Mouse (Mus musculus): Measurements from ENCODE around the gene Hoxa9.

Hoxa9 gene

GRCm38 (mm10) chr6:52260654-52261575 lies 30.0 kb upstream of the Hoxa9 start, which contains the start of gene Hoxa13:
TSS of gene Hoxa13 (minus strand) at chr6:52260880.
- no peak for DNase-seq

DNA sequence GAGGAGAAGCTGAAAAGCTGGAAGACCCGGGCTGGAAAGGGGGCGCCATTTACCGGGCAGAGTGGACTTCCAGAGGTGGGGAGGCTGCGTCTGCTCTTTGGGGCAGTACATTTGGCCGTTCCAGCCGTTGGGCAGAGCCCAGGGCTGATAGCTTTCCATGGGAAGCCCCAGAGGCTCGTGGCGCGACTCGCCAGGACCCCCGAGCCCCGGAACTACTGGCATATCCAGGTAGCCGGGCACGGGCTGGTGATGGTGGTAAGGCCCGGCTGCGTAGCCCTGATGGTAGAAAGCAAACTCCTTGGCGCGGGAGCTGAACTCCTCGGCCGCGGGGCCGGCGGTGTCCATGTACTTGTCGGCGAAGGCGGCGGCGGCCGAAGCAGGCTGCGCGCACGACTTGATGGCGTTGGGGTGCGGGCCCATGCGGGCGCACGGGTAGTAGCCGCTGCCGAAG lies 28.9 kb upstream of the Hoxa9 start:
- no peak for DNase-seq

- DNase-seq = no peak
Observed at GRCm38 (mm10) chr6:52259081-52259790, 28.3 kb upstream of the Hoxa9 start.

DNA sequence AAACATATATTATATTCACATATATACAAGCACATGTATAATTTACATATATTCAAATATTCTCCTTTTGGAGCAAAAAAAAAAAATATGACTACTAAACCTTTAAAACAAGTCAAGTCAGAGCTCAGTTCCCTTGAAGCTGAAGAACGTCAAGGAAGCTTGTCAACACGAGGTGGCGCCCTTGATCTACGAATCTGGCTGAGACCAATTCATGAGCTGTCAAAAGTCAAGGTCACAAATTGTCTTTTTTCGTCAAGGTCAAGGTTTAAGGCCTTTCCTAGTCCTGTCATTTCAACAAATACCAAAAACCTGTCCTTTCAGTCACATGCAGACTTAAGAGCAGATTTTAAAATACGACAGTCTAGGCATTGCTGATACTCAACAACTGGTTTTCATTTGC lies 26.1 kb upstream of the Hoxa9 start:
- DNase-seq = peak; percentile 69 to 84

DNA sequence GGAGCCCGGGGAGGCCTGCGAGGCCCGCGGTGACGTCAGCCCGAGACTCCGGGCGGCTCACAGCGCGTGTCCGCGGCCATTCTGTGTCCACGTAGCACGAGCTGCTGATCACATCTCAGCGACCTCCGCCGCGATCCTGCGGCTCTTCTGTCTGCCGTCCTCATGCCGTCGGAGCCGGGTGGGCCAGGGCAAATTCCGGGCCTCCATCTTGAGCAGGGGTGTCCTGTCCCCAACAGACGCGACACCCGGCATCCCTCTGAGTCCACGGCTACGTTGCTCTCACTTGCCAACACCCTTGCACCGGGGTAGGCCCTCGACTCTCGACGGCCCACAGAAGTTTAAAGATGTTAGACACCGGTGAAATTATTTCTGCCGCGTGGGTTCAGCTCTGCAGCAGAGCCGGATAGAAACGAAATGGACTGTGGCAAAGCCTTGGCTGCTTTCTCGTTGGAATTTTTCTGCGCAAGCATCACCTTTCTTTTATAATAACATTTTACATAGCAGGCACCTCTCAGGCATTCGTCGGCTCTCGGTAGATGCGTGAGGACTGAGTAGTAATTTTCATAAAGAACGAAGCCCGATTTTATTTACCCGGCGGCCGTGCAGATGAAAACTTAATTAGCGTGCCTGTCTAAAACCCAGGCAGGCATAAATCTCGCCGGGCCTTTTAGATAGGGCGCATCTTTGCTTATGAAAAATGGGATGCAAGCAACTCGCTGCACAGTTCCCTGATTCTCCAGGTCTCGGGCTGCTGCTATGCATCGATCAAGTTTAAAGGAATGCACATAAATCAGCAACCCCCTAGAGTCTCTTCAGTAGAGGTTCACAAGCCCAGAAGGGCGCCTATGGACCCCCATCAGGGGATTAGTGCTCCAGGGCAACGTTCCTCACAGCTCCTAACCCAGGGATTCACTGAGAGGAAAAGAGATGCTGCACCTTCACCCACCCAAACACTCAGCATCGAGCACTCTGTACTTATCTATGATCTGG lies 22.9 kb upstream of the Hoxa9 start:
- peak in 1 of 2 experiments; percentile 30 for DNase-seq

- DNase-seq = no peak
Observed at GRCm38 (mm10) chr6:52252775-52253376, 22.0 kb upstream of the Hoxa9 start.

- peak in 1 of 2 experiments; percentile 16 for DNase-seq
Observed at GRCm38 (mm10) chr6:52252016-52252774, 21.3 kb upstream of the Hoxa9 start.

- DNase-seq = no peak
Observed at GRCm38 (mm10) chr6:52251177-52251879, 20.4 kb upstream of the Hoxa9 start.

DNA sequence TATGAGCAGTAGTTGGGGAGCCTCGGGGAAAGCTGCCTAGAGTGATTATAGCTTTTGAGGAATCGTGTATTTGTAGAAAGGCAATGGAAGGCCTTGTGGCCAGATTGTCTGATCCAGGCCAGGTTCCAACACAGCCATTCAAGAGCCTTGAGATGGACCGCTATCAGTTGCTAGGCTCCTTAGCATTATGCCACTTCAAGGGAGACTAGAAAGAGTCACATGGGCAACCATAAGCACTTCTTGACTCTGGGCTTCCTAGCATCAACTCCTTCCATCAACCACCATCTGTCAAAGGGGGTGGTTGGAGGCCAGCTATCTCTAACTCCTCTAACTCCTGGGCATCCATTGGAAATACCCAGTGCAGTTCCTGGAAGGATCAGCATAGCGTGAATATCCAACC lies 18.9 kb upstream of the Hoxa9 start:
- DNase-seq = no peak

- no peak for DNase-seq
Observed at GRCm38 (mm10) chr6:52249415-52249738, 18.5 kb upstream of the Hoxa9 start.

DNA sequence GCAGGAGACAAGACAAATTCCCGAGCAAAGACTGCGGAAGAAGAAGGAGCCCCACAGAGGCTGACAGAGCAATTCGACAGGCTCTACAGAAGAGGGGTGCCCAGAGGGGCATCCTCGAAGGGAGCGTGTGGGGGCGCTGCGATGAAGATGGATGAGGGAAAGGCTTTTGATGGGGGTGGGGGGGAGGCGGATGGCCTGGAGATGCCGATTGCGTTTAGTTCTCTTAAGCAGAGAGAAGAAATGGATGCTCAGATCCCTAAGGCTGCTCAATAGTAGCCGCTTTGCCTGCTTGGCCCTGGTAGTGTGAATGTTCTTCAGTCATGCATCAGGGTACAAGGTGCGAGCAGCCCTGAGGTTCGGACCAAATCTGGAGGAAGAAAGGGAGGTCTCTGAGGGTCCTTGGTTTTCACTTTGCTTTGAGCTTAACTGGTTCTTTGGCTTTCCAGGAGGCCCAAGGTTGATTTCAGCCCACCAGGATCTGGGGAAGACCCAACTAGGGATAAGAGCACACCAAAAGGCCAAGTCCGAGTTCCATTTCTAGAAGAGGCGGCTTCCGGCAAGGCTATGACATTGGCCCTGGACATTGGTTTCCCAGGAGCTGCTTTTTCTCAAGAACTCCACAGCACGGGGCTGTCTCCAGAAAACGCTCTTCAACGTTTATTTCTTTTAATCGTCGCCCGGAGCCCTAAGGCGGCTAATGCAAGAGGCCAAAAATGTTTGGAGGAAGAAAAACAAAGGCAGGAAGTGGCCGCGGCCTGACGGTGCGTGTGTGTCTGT lies 17.9 kb upstream of the Hoxa9 start:
- DNase-seq = peak in 1 of 2 experiments; percentile 20

DNA sequence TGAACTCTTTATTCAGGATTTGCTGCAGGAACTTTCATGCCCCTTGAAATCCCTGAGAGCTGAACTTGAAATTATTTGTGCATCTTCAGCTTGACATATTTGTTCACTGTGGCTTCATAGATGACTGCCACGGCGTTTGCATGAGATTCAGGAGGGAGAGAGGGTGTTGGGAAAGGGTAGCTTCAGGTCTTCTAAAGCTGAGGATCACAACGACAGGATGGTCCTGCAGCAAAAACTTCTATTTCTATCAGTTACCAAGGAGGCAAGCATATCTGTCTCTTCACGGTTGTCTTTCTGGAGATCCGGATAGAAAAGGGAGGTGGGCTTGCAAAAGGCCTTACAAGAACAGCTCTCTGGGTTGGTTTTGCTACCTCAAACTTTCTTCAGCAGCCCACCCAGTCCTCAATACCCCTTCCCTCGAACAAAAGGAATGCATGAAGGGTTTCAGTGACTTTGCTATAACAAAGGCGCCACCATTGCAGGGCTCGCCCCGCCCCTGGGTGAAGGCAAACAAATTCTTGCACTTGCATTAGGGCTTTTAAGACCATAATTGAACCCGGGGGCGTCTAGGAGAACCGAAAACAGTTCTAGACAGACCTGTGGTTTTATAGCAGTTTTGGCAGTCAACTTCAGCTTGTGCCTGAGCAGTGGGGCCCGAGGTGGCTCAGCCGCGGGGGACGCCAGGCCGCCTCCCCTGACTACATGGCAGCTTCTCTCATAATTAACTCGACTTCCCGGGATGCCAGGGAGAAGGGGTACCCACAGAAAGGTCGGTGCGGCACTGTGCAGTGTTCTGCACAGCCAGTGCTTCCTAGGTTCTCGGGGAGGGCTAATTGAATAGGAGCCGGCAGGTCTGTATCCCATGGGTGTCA lies 17.1 kb upstream of the Hoxa9 start:
- peak in 1 of 2 experiments; percentile 22 for DNase-seq

GRCm38 (mm10) chr6:52246916-52247315 lies 16.0 kb upstream of the Hoxa9 start:
- peak in 1 of 2 experiments; percentile 14 for DNase-seq

- peak in 1 of 2 experiments; percentile 28 for DNase-seq
Observed at GRCm38 (mm10) chr6:52246403-52246803, 15.5 kb upstream of the Hoxa9 start.

DNA sequence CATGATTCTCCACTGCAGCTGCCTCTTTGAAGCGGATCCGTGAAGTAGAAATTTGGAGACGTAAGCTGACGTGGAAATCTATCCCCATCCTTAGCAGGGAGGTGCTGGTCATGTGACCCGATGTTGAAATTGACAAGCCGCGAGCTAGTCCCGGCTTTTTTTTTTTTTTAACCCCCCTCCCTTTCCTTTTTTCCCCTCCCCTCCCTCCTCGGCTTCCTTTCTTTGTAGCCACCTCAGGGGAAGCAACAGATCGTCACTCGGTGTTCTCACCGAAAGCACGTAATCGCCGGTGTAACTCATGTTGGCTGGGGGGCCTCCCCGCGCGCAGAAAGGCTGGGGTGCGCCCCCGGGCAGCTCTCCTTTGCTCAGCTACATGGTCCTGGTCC lies 14.9 kb upstream of the Hoxa9 start, which contains the start of gene Hoxa11:
TSS of gene Hoxa11 (minus strand) at position 54 of the 386 bp plus-strand sequence.
- no peak for DNase-seq

GRCm38 (mm10) chr6:52245040-52245756 lies 14.3 kb upstream of the Hoxa9 start:
- peak in 1 of 2 experiments; percentile 29 for DNase-seq

GRCm38 (mm10) chr6:52244471-52245039 lies 13.7 kb upstream of the Hoxa9 start:
- DNase-seq = peak in 1 of 2 experiments; percentile 17

DNA sequence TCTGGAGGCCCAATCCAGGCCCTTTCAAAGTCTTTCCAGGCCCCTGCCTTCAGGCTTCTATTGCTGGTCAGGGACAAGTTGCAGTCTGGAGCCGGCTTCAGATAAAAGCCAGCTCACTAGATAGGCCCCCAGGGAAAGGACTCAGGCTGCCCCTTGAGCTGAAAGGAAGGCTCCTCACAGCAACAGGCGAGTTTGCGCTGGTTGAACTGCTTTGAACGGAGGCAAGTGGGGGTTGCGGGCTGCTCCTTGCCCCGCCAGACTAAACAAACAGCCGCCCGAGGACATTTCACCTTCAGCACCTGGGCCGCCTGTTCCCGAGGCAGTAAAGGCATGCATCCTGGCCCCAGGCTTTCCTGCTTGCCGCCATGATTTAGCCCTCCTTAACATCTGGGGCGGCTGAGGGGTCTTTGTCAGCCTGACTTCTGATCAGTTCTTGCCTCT lies 12.8 kb upstream of the Hoxa9 start:
- DNase-seq = peak in 1 of 2 experiments; percentile 16
